Mouse (Mus musculus): ENCODE results near the gene Mmp23. TPM values are rescaled to one million over a fixed set of nuclear protein-coding genes. Genes with fewer than 3 reads are reported as not detected.
"Not testable (repeated sequence)": the region's sequence is repeated elsewhere in the genome, so short reads cannot be mapped to it uniquely, and the experiment has no call there.

Mmp23 gene
- 67.1 and 73.0 TPM in 2 replicates for polyA plus RNA-seq (2015; fragmentation: Nextera tagmentation; extraction: Ambion mirVana)

DNA sequence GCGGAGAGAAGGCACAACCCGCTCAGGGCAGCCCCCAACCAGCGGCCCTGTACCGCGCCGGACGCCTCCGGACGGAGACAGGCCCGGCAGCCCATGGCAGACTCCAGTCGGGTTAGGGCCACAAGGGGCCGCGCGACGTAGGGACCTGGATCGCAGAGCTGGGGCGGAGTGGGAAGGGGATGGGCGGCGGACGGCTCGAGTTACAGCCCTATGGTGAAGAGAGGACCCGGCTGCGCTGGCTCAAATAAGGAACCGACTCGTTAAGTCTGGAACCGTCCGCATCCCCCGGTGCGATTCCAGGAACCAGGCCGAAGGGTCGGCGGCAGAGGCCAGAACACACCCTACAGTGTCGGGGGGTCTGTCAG lies at the start of gene Mmp23:
Gene Mmp23 (minus strand): TSS at position 299 of the 365 bp plus-strand sequence.
- peaks cover 50% of the 10 kb centered on the region for H3K4me1 ChIP-seq
- ATAC-seq (ENCODE audit: extremely low read depth, insufficient number of reproducible peaks, low FRiP score, low TSS enrichment) = no peak
- peak within 1 kb of the TSS; percentile 88 for H3K27ac ChIP-seq (replicated peaks)
- no peaks in the 10 kb centered on the region for H3K9me3 ChIP-seq
- H3K4me3 ChIP-seq = peak within 1 kb of the TSS; percentile 58
- peaks cover 50% of the 10 kb centered on the region for H3K27me3 ChIP-seq (replicated peaks)
- H3K4me2 ChIP-seq = peak within 1 kb of the TSS; percentile 80
- peaks cover 58% of the 10 kb centered on the region for H3K36me3 ChIP-seq
- under 1% methylated on average over 33 of the region's 33 CpGs for WGBS
- H3K9ac ChIP-seq = peak within 1 kb of the TSS; percentile 81

DNA sequence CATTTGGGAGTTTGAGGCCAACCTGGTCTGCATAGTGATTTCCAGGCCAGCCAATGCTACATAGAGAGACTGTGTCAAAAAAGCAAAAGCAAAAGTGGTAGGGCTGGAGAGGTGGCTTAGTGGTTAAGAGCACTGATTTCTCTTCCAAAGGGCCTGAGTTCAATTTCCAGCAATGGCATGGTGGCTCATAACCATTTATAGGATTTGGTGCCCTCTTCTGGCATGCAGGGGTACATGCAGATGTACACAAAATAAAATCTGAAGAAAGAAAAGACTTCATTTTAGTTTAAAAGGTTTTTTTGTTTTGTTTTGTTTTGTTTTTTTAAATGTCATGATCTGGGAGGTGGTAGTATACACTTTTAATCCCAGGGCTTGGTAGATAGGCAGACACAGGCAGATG lies 47.2 kb upstream of the Mmp23 start:
- H3K4me2 ChIP-seq = no peak overlapping the region
- no peak for ATAC-seq (ENCODE audit: extremely low read depth, insufficient number of reproducible peaks, low FRiP score, low TSS enrichment)
- no peak overlapping the region for H3K9ac ChIP-seq
- no peak overlapping the region for H3K4me3 ChIP-seq
- peaks cover 15% of the 10 kb centered on the region for H3K4me1 ChIP-seq
- H3K27me3 ChIP-seq (replicated peaks) = peaks cover 12% of the 10 kb centered on the region
- H3K9me3 ChIP-seq = no peaks in the 10 kb centered on the region
- no peaks in the 10 kb centered on the region for H3K36me3 ChIP-seq
- no peak overlapping the region for H3K27ac ChIP-seq (replicated peaks)

DNA sequence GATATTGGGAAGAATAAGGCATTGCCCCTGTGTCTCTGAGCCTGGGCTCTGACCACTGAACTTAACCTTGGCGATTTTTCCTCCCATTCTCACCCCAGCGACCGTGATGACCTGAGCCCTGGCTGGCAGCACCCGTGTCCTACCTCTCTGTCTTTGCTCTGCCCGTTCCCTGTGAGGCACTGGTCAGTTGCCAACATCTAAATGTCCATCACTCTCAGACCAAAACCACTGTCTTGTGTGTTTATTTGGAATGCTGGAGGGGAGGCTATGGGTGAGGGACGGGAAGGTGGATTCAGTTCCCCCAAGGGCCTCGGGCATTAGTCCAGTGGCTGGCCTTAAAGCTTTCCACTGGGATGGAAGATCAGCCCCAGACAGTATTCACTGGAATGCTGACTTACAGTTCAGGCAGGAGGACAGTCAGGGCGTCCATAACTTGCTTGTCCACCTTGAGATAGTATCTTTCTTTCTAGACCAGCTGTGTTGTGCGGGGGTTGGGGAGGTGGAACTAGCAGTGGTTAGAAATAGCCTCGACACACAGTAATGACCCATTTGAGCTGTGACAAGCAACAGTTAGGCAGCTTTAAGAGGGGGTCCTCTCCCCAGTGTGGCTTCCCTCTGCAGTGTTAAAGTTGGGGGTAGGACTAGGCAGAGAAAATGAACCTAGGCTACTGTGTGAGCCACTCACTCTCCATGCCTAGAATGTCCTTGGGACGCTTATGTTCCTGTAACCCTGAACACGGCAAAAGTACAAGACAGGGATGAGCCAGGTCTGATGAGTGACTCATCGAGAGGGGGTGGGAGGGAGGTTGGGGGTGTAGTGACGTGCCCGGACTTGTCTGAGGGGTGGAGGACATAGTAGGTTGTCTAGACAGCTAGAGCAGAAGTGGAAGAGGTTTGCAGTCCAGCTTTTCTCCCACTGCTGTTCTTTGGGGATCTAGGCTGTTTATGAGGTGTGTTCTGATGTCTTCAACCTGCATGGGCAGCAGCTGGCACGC lies 43.4 kb upstream of the Mmp23 start:
- Histone ChIP-seq H3K9me3 (no peaks in the 10 kb centered on the region), H3K36me3 (no peaks in the 10 kb centered on the region), H3K27ac (replicated peaks) (no peak overlapping the region), H3K4me2 (no peak overlapping the region; the same call in 1 of the 2 replicates), H3K9ac (0 out of 2 replicates have a peak overlapping the region, but pooled peaks have one; percentile 24), H3K27me3 (replicated peaks) (peaks cover 27% of the 10 kb centered on the region), H3K4me1 (peaks cover 14% of the 10 kb centered on the region), H3K4me3 (no peak overlapping the region)
- WGBS = 63% methylated on average over 16 of the region's 16 CpGs
- ATAC-seq (ENCODE audit: extremely low read depth, insufficient number of reproducible peaks, low FRiP score, low TSS enrichment) = no peak

DNA sequence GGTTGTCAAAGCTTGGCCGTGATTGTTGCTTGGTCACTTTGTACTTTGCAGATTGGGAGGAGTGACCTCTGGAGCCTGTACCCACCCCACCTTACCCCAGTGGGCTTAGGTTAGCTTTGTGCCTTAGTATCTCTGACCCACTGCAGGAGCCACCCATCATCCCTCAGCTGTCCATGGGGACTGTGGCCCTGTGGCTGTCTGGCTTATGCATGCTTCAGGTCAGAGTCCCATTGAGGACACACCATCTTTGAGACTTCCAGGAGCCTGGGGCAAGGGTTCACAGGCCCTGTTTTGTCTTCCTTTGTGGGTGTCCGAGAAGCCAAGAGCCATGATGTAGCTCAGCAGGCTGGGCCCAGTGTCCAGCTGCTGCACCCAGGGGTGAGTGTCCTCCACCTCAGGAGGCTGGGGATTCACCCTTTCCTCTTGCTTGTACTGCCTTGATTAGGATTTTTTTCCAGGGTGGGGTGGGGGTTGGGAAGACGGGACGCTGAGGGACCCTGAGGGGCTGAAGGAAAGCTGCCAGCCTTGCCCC lies 42.4 kb upstream of the Mmp23 start:
- Histone ChIP-seq H3K27me3 (replicated peaks) (peaks cover 31% of the 10 kb centered on the region), H3K4me2 (peak overlapping the region; percentile 98), H3K9me3 (no peaks in the 10 kb centered on the region), H3K4me1 (peaks cover 14% of the 10 kb centered on the region), H3K9ac (peak overlapping the region; percentile 85), H3K36me3 (no peaks in the 10 kb centered on the region), H3K27ac (replicated peaks) (no peak overlapping the region), H3K4me3 (peak overlapping the region; percentile 76)
- 76% methylated on average over 4 of the region's 4 CpGs for WGBS
- ATAC-seq (ENCODE audit: extremely low read depth, insufficient number of reproducible peaks, low FRiP score, low TSS enrichment) = no peak

DNA sequence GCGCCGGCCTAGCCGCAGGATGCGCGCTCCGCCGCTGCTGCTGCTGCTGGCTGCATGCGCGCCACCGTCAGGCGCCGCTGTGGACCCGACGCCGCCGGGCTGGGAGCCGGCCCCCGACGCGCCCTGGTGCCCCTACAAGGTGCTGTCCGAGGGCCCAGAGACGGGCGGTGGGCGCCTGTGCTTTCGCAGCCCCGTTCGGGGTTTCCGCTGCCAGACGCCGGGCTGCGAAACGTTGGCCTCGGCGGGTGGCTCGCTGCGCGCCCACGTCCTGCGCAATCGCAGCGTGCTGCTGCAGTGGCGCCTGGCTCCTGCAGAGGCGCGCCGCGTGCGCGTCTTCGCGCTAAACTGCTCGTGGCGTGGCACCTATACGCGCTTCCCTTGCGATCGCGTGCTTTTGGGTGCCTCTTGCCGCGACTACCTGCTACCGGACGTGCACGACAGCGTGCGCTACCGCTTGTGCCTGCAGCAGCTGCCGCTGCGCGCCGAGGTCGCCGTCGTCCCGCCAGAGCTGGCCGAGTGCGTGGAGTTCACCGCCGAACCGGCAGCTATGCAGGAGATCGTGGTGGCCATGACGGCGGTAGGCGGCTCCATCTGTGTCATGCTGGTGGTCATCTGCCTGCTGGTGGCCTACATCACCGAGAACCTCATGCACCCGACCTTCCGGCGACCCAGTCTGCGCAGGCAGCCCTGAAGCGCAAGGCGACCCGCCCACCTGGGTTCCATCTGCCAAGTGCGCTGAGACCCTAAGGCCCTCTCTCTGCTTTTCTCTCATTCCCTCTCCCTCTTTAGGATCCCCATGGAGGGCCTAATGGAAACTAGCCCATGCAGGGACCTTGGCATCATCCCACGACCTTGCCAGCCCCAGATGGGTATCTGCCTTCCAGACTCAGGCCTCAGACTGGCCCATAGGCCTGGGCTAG lies 41.6 kb upstream of the Mmp23 start:
- H3K27me3 ChIP-seq (replicated peaks) = peaks cover 37% of the 10 kb centered on the region
- H3K9me3 ChIP-seq = no peaks in the 10 kb centered on the region
- peak overlapping the region; percentile 76 for H3K4me3 ChIP-seq
- ATAC-seq (ENCODE audit: extremely low read depth, insufficient number of reproducible peaks, low FRiP score, low TSS enrichment) = peak; percentile 45; the same call in 1 of the 2 replicates
- peak overlapping the region; percentile 98 for H3K4me2 ChIP-seq
- peak overlapping the region; percentile 32; the same call in 1 of the 2 replicates for H3K27ac ChIP-seq (replicated peaks)
- peaks cover 14% of the 10 kb centered on the region for H3K4me1 ChIP-seq
- no peaks in the 10 kb centered on the region for H3K36me3 ChIP-seq
- 1% methylated on average over 89 of the region's 92 CpGs for WGBS
- peak overlapping the region; percentile 85 for H3K9ac ChIP-seq

DNA sequence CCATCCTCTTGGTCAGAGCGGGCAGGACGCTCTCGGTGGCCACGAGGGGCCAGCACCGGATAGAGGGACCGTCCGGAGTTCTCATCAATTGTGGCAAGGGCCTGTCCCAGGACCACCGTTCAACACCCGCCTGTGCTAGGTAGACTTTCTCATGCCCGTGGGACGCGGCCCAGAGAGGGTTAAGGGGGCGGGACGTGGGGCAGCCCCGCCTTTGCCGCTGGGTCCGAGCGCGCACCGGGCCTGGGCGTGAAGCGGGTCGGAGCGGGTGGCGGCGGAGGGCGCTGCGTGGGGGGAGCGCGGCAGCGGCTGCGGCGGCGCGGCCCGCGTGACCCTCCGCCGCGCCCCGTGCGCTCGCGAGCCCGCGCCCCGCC lies 40.9 kb upstream of the Mmp23 start, which contains the start of gene Fndc10:
Gene Fndc10 (plus strand): TSS at position 232 of the 371 bp plus-strand sequence.
- Histone ChIP-seq H3K9ac (peak within 1 kb of the TSS; percentile 85), H3K9me3 (no peaks in the 10 kb centered on the region), H3K36me3 (no peaks in the 10 kb centered on the region), H3K27ac (replicated peaks) (peak within 1 kb of the TSS; percentile 32; the same call in 1 of the 2 replicates), H3K4me1 (peaks cover 14% of the 10 kb centered on the region), H3K4me3 (peak within 1 kb of the TSS; percentile 76), H3K4me2 (peak within 1 kb of the TSS; percentile 98), H3K27me3 (replicated peaks) (peaks cover 37% of the 10 kb centered on the region)
- 2% methylated on average over 24 of the region's 47 CpGs for WGBS
- ATAC-seq (ENCODE audit: extremely low read depth, insufficient number of reproducible peaks, low FRiP score, low TSS enrichment) = peak; percentile 58; the same call in 1 of the 2 replicates

DNA sequence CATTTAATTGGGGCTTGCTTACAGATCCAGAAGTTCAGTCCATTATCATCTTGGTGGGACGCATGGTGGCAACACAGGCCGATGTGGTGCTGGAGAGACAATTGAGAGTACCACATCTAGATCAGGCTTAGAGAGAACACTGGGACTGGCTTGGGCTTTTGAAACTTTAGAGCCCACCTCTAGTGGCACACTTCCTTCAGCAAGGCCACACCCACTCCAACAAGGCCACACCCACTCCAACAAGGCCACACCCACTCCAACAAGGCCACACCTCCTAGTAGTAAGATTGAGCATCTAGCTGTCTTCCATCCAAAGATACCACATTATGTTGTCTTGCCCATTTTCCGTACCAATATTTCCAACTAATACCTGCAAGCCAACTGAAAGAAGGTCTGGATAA lies 39.2 kb upstream of the Mmp23 start:
- Histone ChIP-seq H3K27ac (replicated peaks) (no peak overlapping the region), H3K4me3 (no peak overlapping the region), H3K27me3 (replicated peaks) (peaks cover 37% of the 10 kb centered on the region), H3K9ac (no peak overlapping the region), H3K4me1 (peaks cover 14% of the 10 kb centered on the region), H3K9me3 (no peaks in the 10 kb centered on the region), H3K4me2 (no peak overlapping the region), H3K36me3 (no peaks in the 10 kb centered on the region)
- no peak for ATAC-seq (ENCODE audit: extremely low read depth, insufficient number of reproducible peaks, low FRiP score, low TSS enrichment)
- 92% methylated on average over 3 of the region's 3 CpGs for WGBS

DNA sequence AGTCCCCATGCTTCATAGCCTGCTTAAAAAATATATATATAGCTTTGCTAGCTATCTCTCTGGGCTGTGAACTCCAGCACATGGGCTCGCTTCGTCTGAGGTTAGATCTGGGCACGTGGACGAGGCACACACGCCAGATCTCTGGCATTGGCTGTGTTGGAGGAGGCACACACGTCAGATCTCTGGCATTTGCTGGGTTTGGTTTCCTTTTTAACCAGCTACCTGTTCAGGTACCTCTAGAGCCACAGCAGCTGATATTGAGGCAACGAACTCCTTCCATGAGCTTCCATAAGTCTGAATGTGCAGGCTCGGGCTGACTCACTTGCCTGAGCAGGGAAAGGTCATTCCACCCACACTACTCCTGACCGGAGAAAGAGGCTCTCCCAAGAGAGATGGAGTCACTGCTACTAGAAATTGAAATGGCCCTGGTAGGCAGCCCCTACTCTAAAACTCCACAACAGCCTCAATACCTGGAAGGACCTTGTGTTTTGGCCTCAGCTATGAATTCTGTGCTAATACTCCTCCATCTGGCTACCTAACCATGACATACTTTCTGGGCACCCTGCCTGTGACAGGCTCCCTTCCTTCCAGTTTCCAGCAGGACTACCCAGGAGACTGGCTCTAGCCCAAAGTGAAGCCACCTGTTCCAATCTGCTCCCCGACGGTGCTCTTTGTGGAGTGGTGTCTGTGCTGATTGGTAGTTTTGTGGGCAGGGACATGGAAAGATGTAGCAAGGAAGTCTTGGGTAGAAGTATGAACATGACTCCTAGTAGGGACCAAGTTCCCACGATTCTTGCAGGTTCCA lies 37.6 kb upstream of the Mmp23 start:
- Histone ChIP-seq H3K27ac (replicated peaks) (no peak overlapping the region), H3K9ac (no peak overlapping the region), H3K4me1 (peaks cover 9% of the 10 kb centered on the region), H3K27me3 (replicated peaks) (peaks cover 28% of the 10 kb centered on the region), H3K9me3 (no peaks in the 10 kb centered on the region), H3K36me3 (no peaks in the 10 kb centered on the region), H3K4me3 (no peak overlapping the region), H3K4me2 (no peak overlapping the region)
- ATAC-seq (ENCODE audit: extremely low read depth, insufficient number of reproducible peaks, low FRiP score, low TSS enrichment) = no peak
- 71% methylated on average over 12 of the region's 12 CpGs for WGBS

DNA sequence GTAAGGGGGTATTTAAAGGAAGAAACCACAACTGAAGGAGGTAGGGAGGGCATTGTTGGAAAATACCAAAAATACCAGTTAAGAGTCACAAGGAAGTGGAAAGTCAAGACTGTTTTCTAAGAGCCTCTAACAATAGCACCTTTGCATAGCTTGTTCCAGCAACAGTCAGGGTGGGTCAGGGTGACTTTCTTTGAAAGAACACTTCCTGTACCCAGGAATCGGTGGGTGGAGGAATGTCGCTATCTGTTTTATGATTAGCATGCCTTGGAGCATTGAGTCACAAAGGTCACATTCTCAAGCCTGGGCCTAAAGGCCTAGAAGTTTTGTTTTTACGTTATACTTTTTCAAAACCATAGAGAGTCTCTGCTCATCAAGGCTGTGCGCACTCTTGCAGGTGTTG lies 34.6 kb upstream of the Mmp23 start:
- not testable (repeated sequence) for H3K27ac ChIP-seq (replicated peaks); H3K4me1 ChIP-seq; H3K4me2 ChIP-seq; ATAC-seq (ENCODE audit: extremely low read depth, insufficient number of reproducible peaks, low FRiP score, low TSS enrichment); H3K9ac ChIP-seq; H3K9me3 ChIP-seq; H3K4me3 ChIP-seq; H3K36me3 ChIP-seq
- H3K27me3 ChIP-seq (replicated peaks) = peaks cover 10% of the 10 kb centered on the region; the same call in 1 of the 2 replicates
- 58% methylated on average over 4 of the region's 4 CpGs for WGBS

DNA sequence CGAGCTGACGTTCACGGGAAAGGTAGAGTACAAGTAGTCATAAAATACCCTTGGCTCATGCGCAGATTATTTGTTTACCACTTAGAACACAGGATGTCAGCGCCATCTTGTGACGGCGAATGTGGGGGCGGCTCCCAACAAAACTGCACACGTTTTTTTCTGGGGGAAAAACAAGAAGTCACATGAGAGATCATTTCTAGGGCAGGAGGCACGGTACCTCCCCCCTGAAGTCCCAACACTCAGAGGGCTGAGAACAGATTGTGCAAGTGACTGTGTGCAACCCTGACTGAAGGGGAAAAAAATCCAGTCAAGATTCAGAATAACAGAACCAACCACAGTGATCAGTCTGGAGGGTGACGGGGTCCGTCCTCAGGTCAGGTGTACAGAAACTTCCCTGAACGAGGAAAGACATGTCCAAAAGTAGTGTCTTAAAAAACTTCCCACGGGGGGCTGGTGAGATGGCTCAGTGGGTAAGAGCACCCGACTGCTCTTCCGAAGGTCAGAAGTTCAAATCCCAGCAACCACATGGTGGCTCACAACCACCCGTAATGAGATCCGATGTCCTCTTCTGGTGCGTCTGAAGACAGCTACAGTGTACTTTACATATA lies 30.6 kb upstream of the Mmp23 start:
- WGBS = 89% methylated on average over 16 of the region's 19 CpGs
- H3K27me3 ChIP-seq (replicated peaks); H3K27ac ChIP-seq (replicated peaks); H3K4me1 ChIP-seq; ATAC-seq (ENCODE audit: extremely low read depth, insufficient number of reproducible peaks, low FRiP score, low TSS enrichment); H3K36me3 ChIP-seq; H3K9me3 ChIP-seq; H3K4me3 ChIP-seq; H3K4me2 ChIP-seq; H3K9ac ChIP-seq: not testable (repeated sequence)

Measured in heart, embryonic 13.5 days (tissue).